Mouse (Mus musculus) bone marrow, adult 2 months (tissue): ENCODE measurements around the gene Efcab12. TPM values are rescaled to one million over a fixed set of nuclear protein-coding genes. Genes with fewer than 3 reads are reported as not detected.
"Not testable (repeated sequence)": the region's sequence is repeated elsewhere in the genome, so short reads cannot be mapped to it uniquely, and the experiment has no call there.

Experiments used
- H3K27ac ChIP-seq: fragments of 200-500 bp; 2 replicates; pipeline ENCODE4 v1.5.1; 2012; ENCODE audit warnings: low read depth, mild to moderate bottlenecking, control low read depth, inconsistent platforms, low read length; ENCODE audit not compliant: control insufficient read depth, poor library complexity, insufficient read depth
- H3K4me1 ChIP-seq: fragments of 200-500 bp; 2 replicates; pipeline ENCODE4 v1.6.1; 2011; ENCODE audit warnings: low read length; ENCODE audit not compliant: control insufficient read depth, insufficient read depth
- H3K4me3 ChIP-seq: fragments of 200-500 bp; replicated peaks from 2 replicates; pipeline ENCODE3; 2011; ENCODE audit warnings: mild to moderate bottlenecking, low read depth, low read length, control low read depth; ENCODE audit not compliant: control insufficient read depth
- CTCF ChIP-seq: fragments of 200-500 bp; IDR thresholded peaks from 2 replicates; pipeline ENCODE4 v1.5.1; 2011; ENCODE audit warnings: low read length, control low read depth; ENCODE audit not compliant: control insufficient read depth, insufficient read depth
- POLR2A ChIP-seq: fragments of 200-500 bp; IDR thresholded peaks from 2 replicates; pipeline ENCODE4 v1.6.1; 2011; ENCODE audit warnings: low read depth, mild to moderate bottlenecking, control low read depth, low read length, borderline replicate concordance; ENCODE audit not compliant: control insufficient read depth
- WGBS: fragments of 180-500 bp; shearing (Covaris S2); methylation state at CpG from one replicate; pipeline ENCODE4 v1.1.7; 2018; 5-methylcytosine and 5-hydroxymethylcytosine counted together
- polyA plus RNA-seq: library from polyadenylated mRNA; stranded (reverse); fragments of >200 nt; gene quantifications from 2 replicates; pipeline ENCODE4 v1.2.4, GENCODE M21; 2011; ENCODE audit warnings: low replicate concordance; ENCODE audit not compliant: missing spikeins, insufficient read depth, insufficient read length

The Efcab12 gene
- polyA plus RNA-seq, 1 experiment: not detected

- 4% methylated on average over 4 of the region's 11 CpGs for WGBS
- not testable (repeated sequence) for H3K4me3 ChIP-seq, H3K4me1 ChIP-seq, H3K27ac ChIP-seq
- TF ChIP-seq CTCF: peak; percentile 69
Measured at GRCm38 (mm10) chr6:115823850-115824464, 14.3 kb downstream of the Efcab12 start.

GRCm38 (mm10) chr6:115821216-115821993 is 16.8 kb downstream of the Efcab12 start:
- Histone ChIP-seq H3K4me3 (no peak overlapping the region), H3K4me1 (peaks cover 1% of the 10 kb centered on the region; the same call in 1 of the 2 replicates), H3K27ac (no peak overlapping the region)
- TF ChIP-seq POLR2A (no peak), CTCF (no peak)
- WGBS: 80% methylated on average over 8 of the region's 8 CpGs

- Histone ChIP-seq H3K4me3 (no peak overlapping the region), H3K4me1 (no peaks in the 10 kb centered on the region; the same call in 1 of the 2 replicates), H3K27ac (no peak overlapping the region)
- WGBS: 87% methylated on average over 2 of the region's 2 CpGs
- no peak for TF ChIP-seq POLR2A
- TF ChIP-seq CTCF: no peak
Measured at GRCm38 (mm10) chr6:115818129-115818528, 20.1 kb downstream of the Efcab12 start.

GRCm38 (mm10) chr6:115815041-115815440 is 23.2 kb downstream of the Efcab12 start:
- Histone ChIP-seq H3K4me3 (no peak overlapping the region), H3K4me1 (no peaks in the 10 kb centered on the region; the same call in 1 of the 2 replicates), H3K27ac (no peak overlapping the region)
- 53% methylated on average over 4 of the region's 4 CpGs for WGBS
- TF ChIP-seq CTCF (no peak), POLR2A (no peak)

GRCm38 (mm10) chr6:115814104-115814503 is 24.1 kb downstream of the Efcab12 start:
- TF ChIP-seq POLR2A (no peak), CTCF (peak; percentile 73)
- Histone ChIP-seq H3K4me1 (no peaks in the 10 kb centered on the region; the same call in 1 of the 2 replicates), H3K4me3 (no peak overlapping the region), H3K27ac (no peak overlapping the region)
- 17% methylated on average over 4 of the region's 4 CpGs for WGBS

GRCm38 (mm10) chr6:115811606-115812005 is 26.6 kb downstream of the Efcab12 start:
- TF ChIP-seq POLR2A (no peak), CTCF (no peak)
- WGBS: 82% methylated on average over 8 of the region's 8 CpGs
- peaks cover 4% of the 10 kb centered on the region; the same call in 1 of the 2 replicates for H3K4me1 ChIP-seq

GRCm38 (mm10) chr6:115808488-115809231 is 29.6 kb downstream of the Efcab12 start, which contains the start of gene Rpl32:
Gene Rpl32, minus strand, starts transcription at chr6:115808747.
- H3K4me3 ChIP-seq: peak within 1 kb of the TSS; percentile 88
- WGBS: under 1% methylated on average over 47 of the region's 47 CpGs
- peaks cover 4% of the 10 kb centered on the region; the same call in 1 of the 2 replicates for H3K4me1 ChIP-seq
- H3K27ac ChIP-seq: peak within 1 kb of the TSS; percentile 82
- TF ChIP-seq CTCF: no peak; the same call in 1 of the 2 replicates
- peak; percentile 78 for TF ChIP-seq POLR2A

More at GRCm38 (mm10) chr6:115811606-115812005, 26.6 kb downstream of the Efcab12 start:
- Histone ChIP-seq H3K27ac (no peak overlapping the region), H3K4me3 (no peak overlapping the region)

- under 1% methylated on average over 22 of the region's 22 CpGs for WGBS
- peak overlapping the region; percentile 82 for H3K27ac ChIP-seq
Measured at GRCm38 (mm10) chr6:115808196-115808487, 30.1 kb downstream of the Efcab12 start.

More at GRCm38 (mm10) chr6:115808196-115808487, 30.1 kb downstream of the Efcab12 start:
- H3K4me3 ChIP-seq: peak overlapping the region; percentile 88
- peaks cover 4% of the 10 kb centered on the region; the same call in 1 of the 2 replicates for H3K4me1 ChIP-seq
- TF ChIP-seq POLR2A (no peak), CTCF (no peak)
